Mouse (Mus musculus) lung, postnatal 4 days (tissue): ENCODE measurements around the gene Gm17577.
"Not testable (repeated sequence)": the region's sequence is repeated elsewhere in the genome, so short reads cannot be mapped to it uniquely, and the experiment has no call there.

Source experiments
- DNase-seq, 2 experiments: peaks; one replicate each; pipeline ENCODE4 v3.0.0; 2021

The Gm17577 gene

GRCm38 (mm10) chrX:123246807-123247206 is at the start of gene Gm17577:
Gene Gm17577, minus strand, starts transcription at chrX:123246907.
- not testable (repeated sequence) for DNase-seq

GRCm38 (mm10) chrX:123222381-123222780 is 24.3 kb downstream of the Gm17577 start, which contains the start of gene Srsx:
Gene Srsx, minus strand, starts transcription at chrX:123222481.
- DNase-seq: not testable (repeated sequence)
